8 mouse cellular contexts compared by ENCODE assay signal in genomic region chr8:120191633-120192032, GRCm38 (mm10). TPM values are rescaled to one million over a fixed set of nuclear protein-coding genes. Genes with fewer than 3 reads are reported as not detected.
A peak's percentile ranks its signal among the peaks of the same experiment; 100 is the strongest.
DNase-seq lines count a peak whose midpoint lies in the region; ATAC-seq and TF ChIP-seq lines count a peak whose summit lies in the region.
"Had no signal": no experiment of that assay in that cellular context is flagged by ENCODE, and none has a peak within 500 bp of the region (broad histone marks: within the 10 kb centered on the region; RNA-seq: fewer than 3 reads in every experiment).

No protein-coding gene starts in this region.

- ATAC-seq in intestine, embryonic 14.5 days (replicated peaks; ENCODE audit: low FRiP score, low TSS enrichment, low read depth): 0 out of 2 replicates have a peak, but pooled peaks have one; percentile 26
- no peak for ATAC-seq in intestine, postnatal 0 days
- ATAC-seq in embryonic facial prominence, embryonic 14.5 days (ENCODE audit: low read depth): no peak
- no peak for ATAC-seq in limb, embryonic 12.5 days (ENCODE audit: insufficient number of reproducible peaks, insufficient read depth, low FRiP score, low TSS enrichment, low read depth)

- no peak for DNase-seq in intestine, embryonic 14.5 days (ENCODE audit: low spot score)
- DNase-seq in MN1 (ENCODE audit: low spot score): peak; percentile 50
- DNase-seq in embryonic facial prominence, embryonic 14.5 days (ENCODE audit: low spot score): no peak
- no peak for DNase-seq in yolk sac, embryonic 10.5 days (ENCODE audit: low spot score)
- DNase-seq in right cerebral cortex, postnatal 36 days (ENCODE audit: low spot score in 2 of 2): no peak
- DNase-seq: liver, embryonic 13.5 days had no signal

- TF ChIP-seq CTCF in intestine, postnatal 0 days (IDR thresholded peaks at IDR 0.05; ENCODE audit: low read depth): no peak

- H3K4me3 ChIP-seq in intestine, embryonic 14.5 days (ENCODE audit: low read depth, low read length): no peak overlapping the region
- H3K4me3 ChIP-seq in intestine, postnatal 0 days (ENCODE audit: low read depth, low read length): no peak overlapping the region
- H3K4me3 ChIP-seq in embryonic facial prominence, embryonic 14.5 days (ENCODE audit: low read depth, low read length): no peak overlapping the region
- H3K4me3 ChIP-seq in limb, embryonic 12.5 days (replicated peaks): no peak overlapping the region
- H3K4me3 ChIP-seq: liver, embryonic 13.5 days had no signal

- WGBS in intestine, embryonic 14.5 days: 62% methylated on average over 5 of the region's 5 CpGs
- 70% methylated on average over 5 of the region's 5 CpGs for WGBS in intestine, postnatal 0 days
- WGBS in embryonic facial prominence, embryonic 14.5 days: 54% methylated on average over 5 of the region's 5 CpGs
- WGBS in limb, embryonic 12.5 days: 67% methylated on average over 5 of the region's 5 CpGs

- no peaks in the 10 kb centered on the region for H3K9me3 ChIP-seq in intestine, embryonic 14.5 days (ENCODE audit: control insufficient read depth, low read length)
- no peaks in the 10 kb centered on the region for H3K9me3 ChIP-seq in intestine, postnatal 0 days (ENCODE audit: control insufficient read depth)
- H3K9me3 ChIP-seq in embryonic facial prominence, embryonic 14.5 days (ENCODE audit: control insufficient read depth, low read length): no peaks in the 10 kb centered on the region
- H3K9me3 ChIP-seq in limb, embryonic 12.5 days: no peaks in the 10 kb centered on the region
- H3K9me3 ChIP-seq: liver, embryonic 13.5 days had no signal

- peaks cover 25% of the 10 kb centered on the region for H3K4me1 ChIP-seq in intestine, embryonic 14.5 days (replicated peaks; ENCODE audit: control insufficient read depth, insufficient read depth, low read length)
- H3K4me1 ChIP-seq in intestine, postnatal 0 days (replicated peaks; ENCODE audit: control insufficient read depth, insufficient read depth, low read length): no peaks in the 10 kb centered on the region
- H3K4me1 ChIP-seq in embryonic facial prominence, embryonic 14.5 days (ENCODE audit: control insufficient read depth, insufficient read depth, low read length): peaks cover 13% of the 10 kb centered on the region
- H3K4me1 ChIP-seq in limb, embryonic 12.5 days (replicated peaks): peaks cover 41% of the 10 kb centered on the region
- H3K4me1 ChIP-seq: liver, embryonic 13.5 days had no signal

- H3K36me3 ChIP-seq in intestine, embryonic 14.5 days (ENCODE audit: control insufficient read depth, insufficient read depth, low read length): no peaks in the 10 kb centered on the region
- H3K36me3 ChIP-seq in intestine, postnatal 0 days (ENCODE audit: control insufficient read depth, insufficient read depth): no peaks in the 10 kb centered on the region
- H3K36me3 ChIP-seq in embryonic facial prominence, embryonic 14.5 days (ENCODE audit: control insufficient read depth, insufficient read depth, low read length): no peaks in the 10 kb centered on the region
- no peaks in the 10 kb centered on the region for H3K36me3 ChIP-seq in limb, embryonic 12.5 days
- H3K36me3 ChIP-seq: liver, embryonic 13.5 days had no signal

- peak overlapping the region; percentile 88 for H3K27ac ChIP-seq in intestine, embryonic 14.5 days (ENCODE audit: low read depth)
- no peak overlapping the region; the same call in 1 of the 2 replicates for H3K27ac ChIP-seq in intestine, postnatal 0 days (ENCODE audit: low read depth, low read length)
- peak overlapping the region; percentile 78 for H3K27ac ChIP-seq in embryonic facial prominence, embryonic 14.5 days (replicated peaks; ENCODE audit: low read depth, low read length)
- H3K27ac ChIP-seq in limb, embryonic 12.5 days: peak overlapping the region; percentile 94
- H3K27ac ChIP-seq: liver, embryonic 13.5 days had no signal

- peak overlapping the region; percentile 42; the same call in 1 of the 2 replicates for H3K4me2 ChIP-seq in intestine, embryonic 14.5 days (ENCODE audit: low read length)
- H3K4me2 ChIP-seq in intestine, postnatal 0 days (replicated peaks; ENCODE audit: low read depth): no peak overlapping the region
- H3K4me2 ChIP-seq in embryonic facial prominence, embryonic 14.5 days (ENCODE audit: low read depth, low read length): no peak overlapping the region
- H3K4me2 ChIP-seq in limb, embryonic 12.5 days: peak overlapping the region; percentile 57

- H3K9ac ChIP-seq in intestine, embryonic 14.5 days (ENCODE audit: low read length): no peak overlapping the region
- H3K9ac ChIP-seq in intestine, postnatal 0 days (ENCODE audit: low read depth, low read length): no peak overlapping the region
- peak overlapping the region; percentile 17 for H3K9ac ChIP-seq in embryonic facial prominence, embryonic 14.5 days (ENCODE audit: low read depth, low read length)
- peak overlapping the region; percentile 38; the same call in 1 of the 2 replicates for H3K9ac ChIP-seq in limb, embryonic 12.5 days (replicated peaks)
- H3K9ac ChIP-seq: liver, embryonic 13.5 days had no signal

- no peaks in the 10 kb centered on the region for H3K27me3 ChIP-seq in intestine, embryonic 14.5 days (replicated peaks; ENCODE audit: control insufficient read depth, insufficient read depth, low read length)
- H3K27me3 ChIP-seq in intestine, postnatal 0 days (replicated peaks; ENCODE audit: control insufficient read depth, insufficient read depth, low read length): no peaks in the 10 kb centered on the region
- no peaks in the 10 kb centered on the region for H3K27me3 ChIP-seq in embryonic facial prominence, embryonic 14.5 days (replicated peaks; ENCODE audit: control insufficient read depth, insufficient read depth, low read length)
- H3K27me3 ChIP-seq in limb, embryonic 12.5 days: no peaks in the 10 kb centered on the region
- H3K27me3 ChIP-seq: liver, embryonic 13.5 days had no signal

RNA-seq across cellular contexts. Expression of gene Fam92b, which starts 14.4 kb away (rescaled TPM):
- 1.5 and 1.6 TPM in 2 replicates for polyA plus RNA-seq in intestine, embryonic 14.5 days (2014; fragmentation: Nextera tagmentation; extraction: Ambion mirVana)
- polyA plus RNA-seq in intestine, postnatal 0 days (2015; fragmentation: Nextera tagmentation; extraction: Ambion mirVana): 0.29 TPM in 1 of 2 replicates, not detected in the other
- 2.4 and 3.5 TPM in 2 replicates for polyA plus RNA-seq in embryonic facial prominence, embryonic 14.5 days (2014; fragmentation: Nextera tagmentation; extraction: Ambion mirVana)
- not detected in 2 replicates for polyA plus RNA-seq in limb, embryonic 12.5 days (2016; fragmentation: Nextera tagmentation; extraction: Ambion mirVana)
- polyA plus RNA-seq: liver, embryonic 13.5 days had no signal

RNA-seq across cellular contexts. Expression of gene Gse1, which starts 36.6 kb away (rescaled TPM):
- polyA plus RNA-seq in intestine, embryonic 14.5 days (2014; fragmentation: Nextera tagmentation; extraction: Ambion mirVana): 13.3 and 16.7 TPM in 2 replicates
- polyA plus RNA-seq in intestine, postnatal 0 days (2015; fragmentation: Nextera tagmentation; extraction: Ambion mirVana): 6.4 and 7.8 TPM in 2 replicates
- polyA plus RNA-seq in embryonic facial prominence, embryonic 14.5 days (2014; fragmentation: Nextera tagmentation; extraction: Ambion mirVana): 8.7 and 11.3 TPM in 2 replicates
- polyA plus RNA-seq in limb, embryonic 12.5 days (2016; fragmentation: Nextera tagmentation; extraction: Ambion mirVana): 7.6 and 9.1 TPM in 2 replicates

Comparison
In these comparisons a context has a peak if more than half of its experiments do, and no peak if none do; other contexts are left out.
1. H3K4me2 ChIP-seq: peak in intestine, embryonic 14.5 days (single experiment) and limb, embryonic 12.5 days (single experiment); none in intestine, postnatal 0 days (single experiment) and embryonic facial prominence, embryonic 14.5 days (single experiment).
2. H3K9ac ChIP-seq: peak in embryonic facial prominence, embryonic 14.5 days (single experiment) and limb, embryonic 12.5 days (single experiment); none in intestine, embryonic 14.5 days (single experiment) and intestine, postnatal 0 days (single experiment).